ENCODE assay signal across 11 mouse cellular contexts in genomic region chr4:133491800-133492199, GRCm38 (mm10). TPM values are rescaled to one million over a fixed set of nuclear protein-coding genes. Genes with fewer than 3 reads are reported as not detected.
DNase-seq lines count a peak whose midpoint lies in the region; TF ChIP-seq lines count a peak whose summit lies in the region.
"Had no signal": no experiment of that assay in that cellular context is flagged by ENCODE, and none has a peak within 500 bp of the region (broad histone marks: within the 10 kb centered on the region; RNA-seq: fewer than 3 reads in every experiment).

No protein-coding gene starts in this region.

- intact Hi-C loops in gastrocnemius, postnatal 14 days (cut with DNase I; ENCODE audit: low total_unique reads), result no loop called here
- intact Hi-C loops in heart, postnatal 25 days (cut with DNase I), result no loop called here
- intact Hi-C loops in left cerebral cortex, postnatal 10 days (cut with DNase I), result no loop called here

- no peaks in the 10 kb centered on the region for H3K9me3 ChIP-seq in E14TG2a.4 (ENCODE audit: low read length)
- H3K9me3 ChIP-seq: midbrain, embryonic 12.5 days; stomach, embryonic 15.5 days had no signal

- DNase-seq in cerebellum, adult 9-10 months, result peak; percentile 26
- no peak for DNase-seq in cerebellum, postnatal 14 days
- peak; percentile 54 for DNase-seq in gastrocnemius, postnatal 14 days
- DNase-seq in heart, postnatal 25 days (ENCODE audit: low spot score), result peak; percentile 52
- DNase-seq in layer of hippocampus, postnatal 36 days, result no peak
- DNase-seq in left cerebral cortex, postnatal 10 days (ENCODE audit: extremely low spot score in 1 of 2, low spot score in 2 of 2), result no peak
- DNase-seq in spleen, adult 18-20 months, result no peak
- DNase-seq: cerebellum, postnatal 36 days had no signal

- peaks cover 67% of the 10 kb centered on the region for H3K4me1 ChIP-seq in E14TG2a.4 (replicated peaks; ENCODE audit: low read depth, low read length)

- no peak for TF ChIP-seq CTCF in E14TG2a.4 (conservative IDR thresholded peaks at IDR 0.05; ENCODE audit: low read length)

- H3K27me3 ChIP-seq in E14TG2a.4 (ENCODE audit: insufficient read depth, low read length), result peaks cover 52% of the 10 kb centered on the region

- peak overlapping the region; percentile 24; the same call in 1 of the 2 replicates for H3K4me3 ChIP-seq in E14TG2a.4 (replicated peaks; ENCODE audit: low read length)
- H3K4me3 ChIP-seq: midbrain, embryonic 12.5 days; stomach, embryonic 15.5 days had no signal

- H3K36me3 ChIP-seq in E14TG2a.4 (ENCODE audit: insufficient read depth, low read length), result peaks cover 9% of the 10 kb centered on the region
- H3K36me3 ChIP-seq: midbrain, embryonic 12.5 days; stomach, embryonic 15.5 days had no signal

RNA-seq across cellular contexts. Expression of gene Trnp1, which starts 6.5 kb away (rescaled TPM):
- total RNA-seq in gastrocnemius, postnatal 14 days (2021), result 1 to 10 TPM; 1.1 to 1.7 TPM
- total RNA-seq in heart, postnatal 25 days (2021), result 1 to 10 TPM; 2.2 to 4.3 TPM
- 100 to 1,000 TPM; 168 to 190 TPM for total RNA-seq in layer of hippocampus, postnatal 36 days (2021)
- 100 to 1,000 TPM; 114 to 119 TPM for total RNA-seq in left cerebral cortex, postnatal 10 days (2021)

RNA-seq across cellular contexts. Expression of gene Tent5b, which starts 11.9 kb away (rescaled TPM):
- 1 to 10 TPM in 1 of 2 experiments, under 1 TPM in 1; 0.21 to 1.0 TPM for total RNA-seq in gastrocnemius, postnatal 14 days (2021)
- total RNA-seq in heart, postnatal 25 days (2021), result 1 to 10 TPM; 2.5 to 4.0 TPM
- not detected for total RNA-seq in layer of hippocampus, postnatal 36 days (2021)
- total RNA-seq in left cerebral cortex, postnatal 10 days (2021), result not detected

RNA-seq across cellular contexts. Expression of gene Kdf1, which starts 27.0 kb away (rescaled TPM):
- not detected for total RNA-seq in gastrocnemius, postnatal 14 days (2021)
- total RNA-seq in heart, postnatal 25 days (2021), result not detected
- under 1 TPM; 0.20 to 0.35 TPM for total RNA-seq in layer of hippocampus, postnatal 36 days (2021)
- total RNA-seq in left cerebral cortex, postnatal 10 days (2021), result under 1 TPM in 1 of 2 experiments, not detected in 1; 0.47 TPM

RNA-seq across cellular contexts. Expression of gene Nudc, which starts 54.0 kb away (rescaled TPM):
- 10 to 100 TPM; 49.4 to 51.3 TPM for total RNA-seq in gastrocnemius, postnatal 14 days (2021)
- total RNA-seq in heart, postnatal 25 days (2021), result 10 to 100 TPM; 66.9 to 67.9 TPM
- total RNA-seq in layer of hippocampus, postnatal 36 days (2021), result 100 to 1,000 TPM; 122 to 123 TPM
- total RNA-seq in left cerebral cortex, postnatal 10 days (2021), result 100 to 1,000 TPM; 106 to 120 TPM

Comparison
In these comparisons a context has a peak if more than half of its experiments do, and no peak if none do; other contexts are left out.
1. DNase-seq: peak in cerebellum, adult 9-10 months (single experiment), gastrocnemius, postnatal 14 days (single experiment) and heart, postnatal 25 days (single experiment); none in cerebellum, postnatal 14 days (0 of 2), layer of hippocampus, postnatal 36 days (0 of 2), left cerebral cortex, postnatal 10 days (0 of 2) and spleen, adult 18-20 months (0 of 2).
2. RNA of gene Trnp1, which starts 6.5 kb away (total RNA-seq): 168 to 190 TPM in layer of hippocampus, postnatal 36 days and 114 to 119 TPM in left cerebral cortex, postnatal 10 days; 2.2 to 4.3 TPM in heart, postnatal 25 days and 1.1 to 1.7 TPM in gastrocnemius, postnatal 14 days; every median in the first group is over 10 times any median in the second.